Mouse (Mus musculus) heart, adult 18-20 months (tissue): ENCODE measurements at regions not wholly inside any gene's neighbourhood (a gene's known extent, or its start where the extent isn't known, plus 50 kb on each side); places are given as distances from the start of the nearest gene placed in this dataset.
"Not testable (repeated sequence)": the region's sequence is repeated elsewhere in the genome, so short reads cannot be mapped to it uniquely, and the experiment has no call there.

ENCODE experiments used
- DNase-seq, 2 experiments: peaks; one replicate each; pipeline ENCODE4 v3.0.0; 2021 to 2022; ENCODE audit warnings: mixed read lengths in 1 of 2

DNA sequence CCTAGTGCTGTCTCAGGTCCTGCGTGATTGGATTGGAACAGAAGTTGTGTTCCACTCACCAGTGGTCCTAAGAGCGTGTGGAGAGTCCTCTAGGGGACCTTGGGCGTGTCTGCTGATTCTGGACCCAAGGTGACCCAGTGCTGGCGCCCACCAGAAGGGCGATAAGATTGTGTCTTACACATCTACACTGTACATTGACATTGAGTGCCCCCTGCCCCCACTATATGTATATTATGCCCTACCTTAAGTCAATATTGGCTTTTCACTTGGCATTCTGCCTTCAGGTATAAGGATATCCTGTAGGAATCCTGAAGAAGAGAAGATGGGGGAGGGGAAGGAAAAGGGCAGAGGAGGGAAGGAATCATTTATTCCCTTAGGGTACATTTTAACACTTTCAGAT, 260.2 kb upstream of the Rgs17 start:
- DNase-seq, result no peak

GRCm38 (mm10) chr10:6164311-6164710, 242.1 kb upstream of the Rgs17 start:
- DNase-seq, result not testable (repeated sequence)

DNA sequence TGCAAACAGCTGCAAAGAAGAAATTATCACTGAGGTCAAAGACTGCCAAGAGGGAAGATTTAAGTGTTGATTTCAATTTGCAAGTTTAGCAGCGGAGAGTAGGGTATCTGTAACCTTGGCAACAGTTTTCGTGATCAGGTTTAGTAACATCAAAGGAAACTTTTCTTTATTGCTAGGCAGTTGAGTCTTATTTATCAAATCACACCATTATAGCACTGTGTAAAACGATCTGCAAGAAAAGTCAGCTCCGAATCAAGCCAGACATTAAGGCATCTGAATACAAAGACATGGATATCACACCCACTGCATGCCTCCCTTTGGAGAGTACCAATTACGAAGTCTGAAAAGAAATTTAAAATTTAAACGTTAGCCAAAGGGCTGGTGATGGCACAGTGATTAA, 234.7 kb upstream of the Rgs17 start:
- DNase-seq, result no peak

GRCm38 (mm10) chr10:6134091-6134490, 211.9 kb upstream of the Rgs17 start:
- DNase-seq, result no peak

GRCm38 (mm10) chr10:6124423-6124822, 202.2 kb upstream of the Rgs17 start:
- not testable (repeated sequence) for DNase-seq

DNA sequence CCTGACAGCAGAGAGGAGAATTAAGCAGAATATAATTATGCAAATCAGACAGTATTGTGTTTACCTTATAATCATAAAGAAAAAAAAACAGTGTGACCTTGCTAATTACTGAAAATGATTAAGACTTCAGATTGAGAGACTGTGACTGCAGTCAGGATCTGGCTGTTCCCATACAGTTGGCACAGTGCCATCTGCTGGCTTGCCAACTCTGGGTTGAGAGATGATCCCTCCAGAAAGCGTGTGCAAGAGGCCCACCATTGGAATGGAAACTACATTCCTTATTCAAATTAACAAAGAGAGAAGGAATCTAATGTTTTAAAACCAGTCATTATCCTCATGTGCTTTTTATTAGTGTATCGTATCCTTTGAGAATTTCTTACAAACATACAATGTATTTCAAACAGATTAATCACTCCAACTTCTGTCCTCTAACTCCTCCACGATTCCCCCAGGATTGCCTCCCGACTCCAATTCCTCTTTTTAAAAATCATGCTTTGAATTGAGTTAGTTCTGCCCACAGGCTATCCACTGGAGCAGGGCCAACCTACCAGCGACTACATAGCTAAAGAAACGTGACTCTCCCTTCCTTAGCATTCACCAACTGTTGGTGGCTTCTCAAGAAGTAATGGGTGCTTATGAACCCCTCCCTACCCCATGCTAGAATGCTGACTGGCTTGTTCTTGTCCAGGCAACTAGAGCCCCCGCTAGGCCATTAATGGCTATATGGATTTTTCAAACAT, 192.9 kb upstream of the Rgs17 start:
- DNase-seq, result peak; percentile 14 to 16
